ENCODE assay signal across 8 mouse cellular contexts in the genomic region with DNA sequence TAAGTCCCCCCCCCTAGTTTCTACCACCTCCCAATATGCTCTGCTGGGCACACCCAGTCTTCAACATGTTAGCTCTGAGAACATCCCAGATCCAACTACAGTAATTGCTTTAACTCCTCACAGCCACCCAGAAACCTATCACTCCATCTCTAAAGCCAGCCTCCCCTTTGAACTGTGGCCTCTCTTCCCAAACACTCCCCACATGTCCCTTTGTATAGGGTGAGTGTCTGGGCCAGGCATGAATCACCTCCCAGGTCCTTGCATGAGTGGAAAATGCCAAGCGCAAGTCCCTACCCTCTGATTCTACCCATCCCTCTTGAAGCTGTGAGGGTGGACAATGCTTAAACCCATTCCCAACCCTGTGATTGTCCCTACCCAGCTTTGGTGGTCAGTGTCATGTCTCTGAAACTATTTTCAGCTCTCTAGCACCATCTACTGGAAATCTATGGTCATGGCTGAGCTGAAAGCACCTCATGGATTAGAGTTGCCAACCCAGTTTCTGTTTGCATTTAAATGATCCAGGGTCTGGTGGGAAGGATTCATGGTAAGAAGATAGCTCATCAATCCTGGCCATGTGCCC.
DNase-seq lines count a peak whose midpoint lies in the region; ATAC-seq and TF ChIP-seq lines count a peak whose summit lies in the region.

No protein-coding gene starts in this region.

- ATAC-seq in forebrain, embryonic 14.5 days = peak; percentile 69
- no peak; the same call in 1 of the 2 replicates for ATAC-seq in limb, embryonic 14.5 days (ENCODE audit: low FRiP score, low read depth)
- peak; percentile 60; the same call in 1 of the 2 replicates for ATAC-seq in neural tube, embryonic 13.5 days (ENCODE audit: low read depth)
- no peak for ATAC-seq in activated CD4-positive, CD25-positive, alpha-beta regulatory T cell, adult 4 months

- no peak for TF ChIP-seq POLR2A in brain, embryonic 14.5 days (IDR thresholded peaks at IDR 0.05; ENCODE audit: borderline replicate concordance, extremely low read depth, insufficient read depth, insufficient read length, poor library complexity, severe bottlenecking)
- TF ChIP-seq POLR2A in kidney, adult 2 months (IDR thresholded peaks at IDR 0.05; ENCODE audit: low read depth, low read length) = no peak
- no peak for TF ChIP-seq POLR2A in limb, embryonic 14.5 days (IDR thresholded peaks at IDR 0.05; ENCODE audit: borderline replicate concordance, extremely low read depth, insufficient read depth, insufficient read length)

- no peak overlapping the region for H3K4me2 ChIP-seq in forebrain, embryonic 14.5 days (ENCODE audit: low read length)
- H3K4me2 ChIP-seq in limb, embryonic 14.5 days (replicated peaks; ENCODE audit: low read depth, low read length, severe bottlenecking) = no peak overlapping the region
- no peak overlapping the region for H3K4me2 ChIP-seq in neural tube, embryonic 13.5 days

- H3K9me3 ChIP-seq in forebrain, embryonic 14.5 days (replicated peaks; ENCODE audit: control insufficient read depth, low read length) = no peaks in the 10 kb centered on the region
- H3K9me3 ChIP-seq in limb, embryonic 14.5 days (ENCODE audit: control insufficient read depth, low read length) = no peaks in the 10 kb centered on the region
- no peaks in the 10 kb centered on the region for H3K9me3 ChIP-seq in neural tube, embryonic 13.5 days

- 79% methylated on average over 1 of the region's 1 CpGs for WGBS in forebrain, embryonic 14.5 days
- WGBS in kidney, adult 2 months = 83% methylated on average over 1 of the region's 1 CpGs
- WGBS in limb, embryonic 14.5 days = 66% methylated on average over 1 of the region's 1 CpGs
- 71% methylated on average over 1 of the region's 1 CpGs for WGBS in neural tube, embryonic 13.5 days

- H3K36me3 ChIP-seq in forebrain, embryonic 14.5 days (ENCODE audit: control insufficient read depth, insufficient read depth, low read length) = no peaks in the 10 kb centered on the region
- H3K36me3 ChIP-seq in kidney, adult 2 months (ENCODE audit: control insufficient read depth, insufficient read depth, low read length) = no peaks in the 10 kb centered on the region
- no peaks in the 10 kb centered on the region for H3K36me3 ChIP-seq in limb, embryonic 14.5 days (ENCODE audit: control insufficient read depth, insufficient read depth, low read length)
- no peaks in the 10 kb centered on the region for H3K36me3 ChIP-seq in neural tube, embryonic 13.5 days

- no peak overlapping the region for H3K27ac ChIP-seq in forebrain, embryonic 14.5 days (ENCODE audit: low read depth, low read length)
- H3K27ac ChIP-seq in kidney, adult 2 months (ENCODE audit: insufficient read depth, low read depth, low read length) = no peak overlapping the region
- no peak overlapping the region for H3K27ac ChIP-seq in limb, embryonic 14.5 days (replicated peaks; ENCODE audit: low read depth, low read length)
- no peak overlapping the region for H3K27ac ChIP-seq in neural tube, embryonic 13.5 days (replicated peaks)

- peak; percentile 79; the same call in 1 of the 2 replicates for TF ChIP-seq CTCF in brain, embryonic 14.5 days (IDR thresholded peaks at IDR 0.05; ENCODE audit: borderline replicate concordance, extremely low read depth, insufficient read depth, insufficient read length)
- peak; percentile 46 for TF ChIP-seq CTCF in kidney, adult 2 months (conservative IDR thresholded peaks at IDR 0.05; ENCODE audit: insufficient read depth, insufficient read length, low read depth, low read length)

- DNase-seq in layer of hippocampus, adult 11-12 months (ENCODE audit: low spot score) = peak; percentile 58
- DNase-seq in layer of hippocampus, adult 9-11 months = no peak
- DNase-seq in brain, embryonic 14.5 days (ENCODE audit: low read depth) = peak; percentile 80
- peak; percentile 85 for DNase-seq in forebrain, embryonic 14.5 days (ENCODE audit: low spot score)
- DNase-seq in kidney, adult 2 months = peak; percentile 37
- peak; percentile 77 for DNase-seq in limb, embryonic 14.5 days (ENCODE audit: low spot score)

- H3K4me3 ChIP-seq in forebrain, embryonic 14.5 days (ENCODE audit: low read depth, low read length) = no peak overlapping the region
- H3K4me3 ChIP-seq in kidney, adult 2 months (ENCODE audit: insufficient read depth, low read depth, low read length) = no peak overlapping the region
- H3K4me3 ChIP-seq in limb, embryonic 14.5 days (replicated peaks; ENCODE audit: low read length) = no peak overlapping the region
- no peak overlapping the region for H3K4me3 ChIP-seq in neural tube, embryonic 13.5 days

- no peak overlapping the region for H3K9ac ChIP-seq in forebrain, embryonic 14.5 days (ENCODE audit: low read length)
- no peak overlapping the region for H3K9ac ChIP-seq in limb, embryonic 14.5 days (ENCODE audit: low read depth, low read length, severe bottlenecking)
- H3K9ac ChIP-seq in neural tube, embryonic 13.5 days = no peak overlapping the region

- no peaks in the 10 kb centered on the region for H3K4me1 ChIP-seq in forebrain, embryonic 14.5 days (ENCODE audit: control insufficient read depth, insufficient read depth, low read length)
- H3K4me1 ChIP-seq in kidney, adult 2 months (ENCODE audit: control insufficient read depth, insufficient read depth, low read length) = no peaks in the 10 kb centered on the region
- peaks cover 10% of the 10 kb centered on the region for H3K4me1 ChIP-seq in limb, embryonic 14.5 days (ENCODE audit: control insufficient read depth, insufficient read depth, low read length)
- peaks cover 10% of the 10 kb centered on the region for H3K4me1 ChIP-seq in neural tube, embryonic 13.5 days (replicated peaks)

- no peaks in the 10 kb centered on the region for H3K27me3 ChIP-seq in forebrain, embryonic 14.5 days (replicated peaks; ENCODE audit: control insufficient read depth, insufficient read depth, low read length)
- H3K27me3 ChIP-seq in kidney, adult 2 months (replicated peaks; ENCODE audit: control insufficient read depth, insufficient read depth, low read length) = no peaks in the 10 kb centered on the region
- H3K27me3 ChIP-seq in limb, embryonic 14.5 days (ENCODE audit: control insufficient read depth, insufficient read depth, low read length) = no peaks in the 10 kb centered on the region
- 0 out of 2 replicates have a peak, but pooled peaks cover 4% of the 10 kb centered on the region for H3K27me3 ChIP-seq in neural tube, embryonic 13.5 days

Comparison
In these comparisons a context has a peak if more than half of its experiments do, and no peak if none do; other contexts are left out.
1. ATAC-seq: peak in forebrain, embryonic 14.5 days (single experiment) and neural tube, embryonic 13.5 days (single experiment); none in limb, embryonic 14.5 days (single experiment) and activated CD4-positive, CD25-positive, alpha-beta regulatory T cell, adult 4 months (single experiment).